Mouse (Mus musculus): Measurements from ENCODE around the gene Trappc4.

- TF ChIP-seq CTCF (IDR thresholded peaks at IDR 0.05; ENCODE audit: low read depth): no peak
- TF ChIP-seq EP300 (IDR thresholded peaks at IDR 0.05; ENCODE audit: low read depth): no peak
Observed at GRCm38 (mm10) chr9:44411601-44412130, 4.3 kb upstream of the Trappc4 start.
